Mouse (Mus musculus) right cerebral cortex, postnatal 10 days (tissue): Measurements from ENCODE around the gene Heatr5a.
A peak's percentile ranks its signal among the peaks of the same experiment; 100 is the strongest.

Experiments
- DNase-seq, 2 experiments: peaks; one replicate each; pipeline ENCODE4 v3.0.0; 2021; ENCODE audit warnings: low spot score in 2 of 2

Gene Heatr5a

GRCm38 (mm10) chr12:51884801-51885200, 86.3 kb downstream of the Heatr5a start:
- DNase-seq: no peak

DNA sequence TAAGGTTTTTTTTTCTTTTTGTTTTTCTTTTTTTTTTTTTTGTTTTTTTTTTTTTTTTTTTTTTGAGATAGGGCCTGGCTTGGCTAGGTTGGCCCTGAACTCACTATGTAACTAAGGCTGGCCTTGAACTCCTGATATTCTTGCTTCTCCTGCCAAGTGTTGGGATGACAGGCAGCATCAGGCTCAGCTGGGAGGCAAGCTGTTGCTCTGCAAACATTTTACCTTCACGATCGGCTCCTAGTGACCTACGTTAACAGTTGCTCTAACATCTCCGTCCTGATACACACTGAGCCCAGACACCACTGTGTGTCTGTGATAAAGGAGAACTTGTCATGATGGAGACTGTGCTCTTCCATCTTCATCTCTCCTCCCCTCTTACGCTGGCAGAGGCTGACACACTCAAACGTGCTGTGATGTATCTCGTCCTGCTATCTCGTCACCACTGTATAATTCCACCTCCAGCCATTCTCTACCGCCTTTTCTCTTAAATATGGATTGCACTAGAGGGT, 87.8 kb downstream of the Heatr5a start:
- no peak for DNase-seq

DNA sequence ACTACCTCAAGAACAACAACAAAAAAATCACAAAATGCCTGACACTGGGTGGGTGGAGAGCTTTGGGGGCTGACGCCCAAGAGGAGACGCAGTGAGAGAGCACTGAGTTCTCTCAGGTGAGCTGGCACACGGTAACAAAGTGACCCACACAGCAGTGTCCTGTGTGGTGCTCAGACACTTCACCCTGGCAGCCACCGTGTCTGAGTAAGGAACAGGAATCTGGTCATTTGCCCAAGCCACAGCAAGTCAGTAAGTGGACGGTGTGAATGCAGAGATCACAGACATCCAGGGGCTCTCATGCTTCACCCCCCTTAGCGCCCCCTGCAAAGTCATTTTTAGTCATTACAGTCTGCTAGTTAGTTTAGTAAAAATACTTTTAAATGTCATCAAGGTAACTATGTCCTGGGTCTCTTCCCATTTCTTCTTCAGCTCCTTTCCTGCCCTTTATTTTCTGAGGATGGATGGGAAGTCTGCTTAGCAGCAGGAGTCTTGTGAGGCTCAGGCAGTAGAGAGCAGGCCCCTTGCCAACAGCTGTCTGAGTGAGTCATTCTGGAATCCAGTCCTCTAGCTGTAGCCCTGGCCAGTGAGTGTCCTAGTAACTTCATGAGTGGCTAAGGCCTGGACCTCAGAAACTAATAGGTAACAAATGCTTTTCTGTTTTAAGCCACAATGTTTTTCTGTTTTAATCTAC, 88.4 kb downstream of the Heatr5a start:
- DNase-seq: peak; percentile 55 to 62

GRCm38 (mm10) chr12:51881775-51882174, 89.3 kb downstream of the Heatr5a start:
- no peak for DNase-seq

DNA sequence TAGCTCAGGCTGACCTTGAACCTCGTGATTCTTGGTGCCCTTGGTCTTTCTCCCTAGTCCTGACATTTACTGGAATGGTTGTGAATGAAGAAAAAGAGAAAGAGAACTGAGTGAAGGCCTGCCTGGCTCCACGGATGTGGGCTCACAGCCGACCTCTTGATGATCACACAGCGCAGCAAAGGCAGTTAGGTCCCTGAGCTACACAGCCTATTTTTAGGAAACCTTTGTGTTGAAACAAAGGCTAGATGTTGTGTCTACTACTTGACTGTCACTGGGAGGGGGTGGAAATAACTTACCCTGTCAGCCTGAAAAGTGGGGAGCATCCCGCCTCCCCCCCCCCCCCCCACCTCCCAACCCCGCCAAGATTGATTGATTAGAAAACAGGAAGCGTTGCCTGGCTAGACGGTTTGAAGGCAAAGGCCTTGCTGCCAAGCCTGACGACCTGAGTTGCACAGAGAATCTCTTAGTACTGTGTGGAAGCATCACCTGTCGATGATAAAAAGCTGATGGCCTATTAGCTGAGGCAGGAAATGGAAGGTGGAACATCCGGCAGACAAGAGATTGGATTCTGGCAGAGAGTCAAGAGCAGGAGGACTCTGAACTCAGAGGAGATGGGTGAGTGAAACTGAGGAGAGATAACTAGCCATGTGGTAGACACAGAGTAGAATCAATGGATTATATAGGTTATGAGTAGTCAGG, 99.5 kb downstream of the Heatr5a start:
- DNase-seq: no peak

DNA sequence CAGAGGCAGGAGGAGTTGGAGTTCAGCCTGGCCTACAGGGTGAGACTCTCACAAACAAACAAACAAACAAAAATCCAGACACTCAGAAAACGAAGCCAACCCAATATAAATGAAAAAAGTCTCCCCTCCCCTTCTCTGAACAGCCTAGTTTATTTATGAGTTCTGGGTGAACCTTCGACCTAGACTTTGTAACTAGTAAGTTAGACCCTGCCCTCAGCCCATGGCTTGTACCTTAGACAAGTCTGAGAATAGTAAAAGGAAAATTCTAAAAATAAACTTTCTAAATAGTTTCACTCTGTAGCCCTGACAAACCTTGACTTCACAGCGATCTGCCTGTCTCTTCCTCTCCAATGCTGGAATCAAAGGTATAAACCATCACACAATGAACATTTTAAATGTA, 101.6 kb downstream of the Heatr5a start:
- DNase-seq: no peak

DNA sequence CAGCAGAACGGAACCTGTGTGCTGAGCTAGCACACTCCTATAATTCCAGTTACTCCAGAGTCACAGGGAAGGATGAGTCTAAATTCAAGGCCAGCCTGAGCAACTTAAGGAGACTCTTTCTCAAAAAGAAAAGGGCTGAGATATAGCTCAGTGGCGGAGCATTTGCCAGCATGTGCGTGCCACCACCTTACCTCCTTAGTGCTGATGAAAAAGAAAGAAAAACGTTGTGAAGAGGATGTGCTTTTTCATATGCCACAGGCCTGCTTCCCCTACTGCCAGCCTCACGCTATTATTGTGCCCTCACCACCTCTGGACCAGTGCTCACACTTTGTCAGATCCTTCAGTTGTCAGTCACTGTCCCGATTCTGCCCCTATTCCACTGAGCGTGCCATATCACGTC, 104.0 kb downstream of the Heatr5a start:
- DNase-seq: no peak

- no peak for DNase-seq
These were observed 104.8 kb downstream of the Heatr5a start for GRCm38 (mm10) chr12:51866226-51866910.

GRCm38 (mm10) chr12:51865790-51866179, 105.3 kb downstream of the Heatr5a start:
- DNase-seq: no peak

- no peak for DNase-seq
These were observed 105.9 kb downstream of the Heatr5a start for GRCm38 (mm10) chr12:51865061-51865789.

- DNase-seq: no peak
These were observed 107.8 kb downstream of the Heatr5a start for GRCm38 (mm10) chr12:51863116-51864002.

DNA sequence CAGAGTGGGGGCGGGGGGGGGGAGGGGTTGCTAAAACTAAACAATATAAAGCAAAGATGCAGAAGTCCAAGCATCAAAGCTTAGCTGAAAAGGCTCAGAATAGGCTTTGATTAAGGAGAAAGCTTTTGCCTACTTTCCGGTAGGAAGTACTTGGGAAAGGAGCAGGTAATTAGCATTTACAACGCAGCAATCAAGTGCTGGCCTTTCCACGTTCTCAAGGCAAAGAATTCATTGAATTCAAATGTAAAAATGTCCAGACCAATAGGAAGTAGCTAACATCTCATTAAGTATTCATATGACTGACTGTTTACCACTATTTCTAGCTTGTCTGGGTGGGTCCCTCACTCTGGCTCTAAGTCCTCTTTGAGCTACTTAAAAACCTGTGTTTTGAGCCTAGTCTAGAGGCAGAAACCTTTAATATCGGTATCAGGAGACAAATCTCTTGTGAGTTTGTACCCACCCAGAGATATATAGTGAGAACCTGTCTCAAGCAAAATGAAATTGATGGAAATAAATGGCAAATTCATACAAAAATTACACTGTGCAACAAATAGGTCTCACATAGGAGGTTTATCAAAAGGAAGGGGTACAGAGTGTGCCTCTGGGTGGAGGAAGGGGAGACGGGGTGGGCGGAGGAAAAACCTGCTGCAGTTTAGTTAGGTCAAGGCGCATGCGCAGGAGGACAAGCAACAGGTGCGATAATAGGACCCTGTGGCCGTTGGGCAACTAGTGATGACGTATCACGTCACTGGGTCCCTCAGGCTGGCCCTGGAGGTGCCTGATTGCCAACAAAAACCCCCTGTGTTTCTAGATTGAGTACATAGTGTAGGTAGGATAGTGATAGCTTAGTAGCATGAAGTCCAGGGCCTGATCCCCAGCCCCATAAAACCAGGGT, 112.7 kb downstream of the Heatr5a start:
- DNase-seq: no peak

DNA sequence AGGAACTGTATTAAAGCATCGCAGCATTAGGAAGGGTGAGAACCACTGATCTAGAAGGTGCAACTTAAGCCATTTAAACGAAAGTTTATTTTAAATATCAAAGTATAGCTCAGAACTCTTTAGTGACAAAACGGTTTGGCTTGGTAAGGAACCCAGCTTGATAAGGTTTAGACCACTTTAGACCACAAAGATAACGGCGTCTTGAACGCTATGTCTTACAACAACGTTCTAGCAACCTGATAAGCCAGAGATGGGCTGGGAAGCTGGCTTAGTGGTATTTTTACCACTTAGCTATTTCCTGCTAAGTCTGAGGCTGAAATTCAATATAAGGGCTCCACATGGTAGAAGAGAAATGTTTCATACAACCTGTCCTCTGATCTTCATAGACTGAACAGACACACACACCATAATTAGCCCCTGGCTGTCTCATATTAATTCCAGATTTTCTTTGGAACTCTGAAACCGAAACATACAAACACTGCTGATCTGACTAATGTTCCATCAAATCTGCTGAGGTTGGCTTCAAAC, 114.3 kb downstream of the Heatr5a start:
- no peak for DNase-seq

DNA sequence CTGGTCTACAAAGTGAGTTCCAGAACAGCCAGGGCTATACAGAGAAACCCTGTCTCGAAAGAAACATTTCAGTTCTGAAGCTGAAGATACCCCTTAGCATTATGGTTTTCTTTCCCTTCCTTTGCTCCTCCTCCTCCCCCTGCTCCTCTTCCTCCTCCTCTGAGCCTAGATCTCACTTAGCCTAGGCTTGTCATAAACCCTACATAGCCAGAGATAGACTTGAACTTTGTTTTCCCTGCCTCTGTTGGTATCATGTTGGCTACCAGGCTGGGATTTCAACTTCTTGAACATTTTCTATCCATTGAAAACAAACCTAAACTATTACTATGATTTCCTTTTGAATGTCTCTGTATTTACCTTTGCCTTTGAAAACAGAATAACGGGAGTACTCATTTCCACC, 115.2 kb downstream of the Heatr5a start:
- DNase-seq: no peak

- DNase-seq: no peak
These were observed 115.7 kb downstream of the Heatr5a start for GRCm38 (mm10) chr12:51855453-51855852.

- DNase-seq: no peak
These were observed 119.5 kb downstream of the Heatr5a start for GRCm38 (mm10) chr12:51851617-51852016.

- no peak for DNase-seq
These were observed 120.0 kb downstream of the Heatr5a start for GRCm38 (mm10) chr12:51851155-51851554.

- DNase-seq: no peak
These were observed 120.8 kb downstream of the Heatr5a start for GRCm38 (mm10) chr12:51850339-51850738.

- no peak for DNase-seq
These were observed 121.2 kb downstream of the Heatr5a start for GRCm38 (mm10) chr12:51849902-51850301.
